Mouse (Mus musculus) c-Kit-negative CD71-positive TER-119-positive erythroid progenitor cells, embryonic 14.5 days (primary cell): ENCODE measurements at regions not wholly inside any gene's neighbourhood (a gene's known extent, or its start where the extent isn't known, plus 50 kb on each side); places are given as distances from the start of the nearest gene placed in this dataset.
"Not testable (repeated sequence)": the region's sequence is repeated elsewhere in the genome, so short reads cannot be mapped to it uniquely, and the experiment has no call there.

ENCODE experiments used
- DNase-seq: peaks from one replicate; pipeline ENCODE4 v3.0.0-alpha.2; 2013; ENCODE audit warnings: low read depth, low spot score

GRCm38 (mm10) chrX:77307374-77307773, 203.4 kb upstream of the Tbl1x start:
- DNase-seq = no peak

- DNase-seq = no peak
Observed at GRCm38 (mm10) chrX:77314384-77314783, 196.4 kb upstream of the Tbl1x start.

GRCm38 (mm10) chrX:77323644-77324043, 187.2 kb upstream of the Tbl1x start:
- no peak for DNase-seq

- no peak for DNase-seq
Observed at GRCm38 (mm10) chrX:77353181-77353580, 157.6 kb upstream of the Tbl1x start.

GRCm38 (mm10) chrX:77360551-77360950, 150.3 kb upstream of the Tbl1x start:
- DNase-seq = no peak

- DNase-seq = no peak
Observed at GRCm38 (mm10) chrX:77361106-77361505, 149.7 kb upstream of the Tbl1x start.

GRCm38 (mm10) chrX:77363657-77364056, 147.2 kb upstream of the Tbl1x start:
- DNase-seq = no peak

- no peak for DNase-seq
Observed at GRCm38 (mm10) chrX:77367351-77367750, 143.5 kb upstream of the Tbl1x start.

GRCm38 (mm10) chrX:77387271-77387670, 123.5 kb upstream of the Tbl1x start:
- DNase-seq = no peak

GRCm38 (mm10) chrX:77391760-77392446, 118.9 kb upstream of the Tbl1x start:
- no peak for DNase-seq

- DNase-seq = no peak
Observed at GRCm38 (mm10) chrX:77406896-77407295, 103.9 kb upstream of the Tbl1x start.

- DNase-seq = no peak
Observed at GRCm38 (mm10) chrX:77407925-77408324, 102.9 kb upstream of the Tbl1x start.

GRCm38 (mm10) chrX:77409370-77409769, 101.4 kb upstream of the Tbl1x start:
- no peak for DNase-seq

GRCm38 (mm10) chrX:77410812-77411211, 100.0 kb upstream of the Tbl1x start:
- no peak for DNase-seq

GRCm38 (mm10) chrX:77414156-77414555, 96.7 kb upstream of the Tbl1x start:
- DNase-seq = no peak

- no peak for DNase-seq
Observed at GRCm38 (mm10) chrX:77417766-77418165, 93.0 kb upstream of the Tbl1x start.

- no peak for DNase-seq
Observed at GRCm38 (mm10) chrX:77422206-77422605, 88.6 kb upstream of the Tbl1x start.

GRCm38 (mm10) chrX:77424792-77425727, 85.8 kb upstream of the Tbl1x start:
- DNase-seq = no peak

- not testable (repeated sequence) for DNase-seq
Observed at GRCm38 (mm10) chrX:77425728-77426102, 85.1 kb upstream of the Tbl1x start.

GRCm38 (mm10) chrX:77426836-77427235, 84.0 kb upstream of the Tbl1x start:
- DNase-seq = not testable (repeated sequence)

- no peak for DNase-seq
Observed at GRCm38 (mm10) chrX:77432001-77432565, 78.7 kb upstream of the Tbl1x start.
